Mouse (Mus musculus) brain, adult 2 months (tissue): Measurements from ENCODE around the gene Il17d.

Experiments used
- DNase-seq: peaks from one replicate; pipeline ENCODE4 v3.0.0; 2011; ENCODE audit warnings: low read depth, low spot score

Gene Il17d

DNA sequence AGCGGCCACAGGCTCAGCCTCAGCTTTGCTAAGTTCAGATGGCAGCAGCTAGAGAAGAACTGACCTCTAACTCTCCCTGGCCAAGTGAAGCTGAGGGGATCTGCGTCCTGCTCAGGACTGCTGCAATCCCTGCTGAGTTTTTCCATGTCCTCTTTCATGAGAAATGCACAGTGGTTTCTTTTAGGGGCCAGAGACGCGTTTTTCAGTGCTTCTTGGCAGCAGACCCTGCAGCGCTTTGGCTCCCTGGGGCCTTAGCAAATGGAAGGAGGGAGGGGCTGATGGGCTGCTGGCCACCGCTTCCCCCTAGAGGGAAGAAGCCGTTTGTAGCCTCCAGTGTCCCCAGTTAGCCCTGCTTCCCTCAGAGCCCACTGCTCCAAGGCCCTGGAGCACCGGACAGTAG, 10.4 kb downstream of the Il17d start:
- peak; percentile 60 for DNase-seq

DNA sequence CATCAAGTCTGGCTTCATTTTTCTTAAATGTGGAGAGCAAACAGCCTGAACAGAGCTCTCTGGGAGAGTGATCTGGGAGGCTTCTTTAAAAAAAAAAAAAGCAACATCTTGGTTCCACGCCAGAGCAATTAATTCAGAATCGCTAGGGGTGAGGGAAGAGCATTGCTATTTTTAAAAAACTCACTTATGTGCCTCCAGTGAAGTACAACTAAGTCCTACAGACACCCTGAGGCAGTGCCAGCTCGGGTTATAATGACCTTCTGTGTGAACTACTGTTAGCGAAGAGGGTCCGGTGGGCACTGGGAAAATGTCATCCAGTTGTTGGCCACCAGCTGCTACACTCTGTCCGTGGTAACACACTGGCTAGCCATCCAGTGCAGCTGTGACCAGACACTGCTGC, 11.1 kb downstream of the Il17d start:
- DNase-seq: peak; percentile 77

DNA sequence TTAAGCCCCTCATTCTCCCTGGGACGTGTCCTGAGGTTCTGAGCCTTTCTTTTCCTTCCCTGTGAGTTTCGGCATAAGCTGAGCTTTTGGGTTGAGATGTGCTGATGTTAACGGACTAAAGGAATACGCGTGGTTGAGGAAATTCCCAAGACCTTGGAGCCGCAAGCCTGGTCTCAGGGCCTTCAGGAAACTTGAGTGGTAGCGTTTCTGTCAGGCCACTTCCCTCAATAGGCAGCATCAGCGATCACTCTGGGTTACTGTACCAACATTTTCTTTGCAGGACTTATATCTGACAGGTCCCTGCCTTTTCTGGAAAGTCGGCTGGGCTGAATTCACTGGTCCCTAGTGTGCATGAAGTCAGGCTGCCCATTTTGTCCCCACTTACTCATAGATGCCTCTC, 12.2 kb downstream of the Il17d start:
- DNase-seq: no peak

DNA sequence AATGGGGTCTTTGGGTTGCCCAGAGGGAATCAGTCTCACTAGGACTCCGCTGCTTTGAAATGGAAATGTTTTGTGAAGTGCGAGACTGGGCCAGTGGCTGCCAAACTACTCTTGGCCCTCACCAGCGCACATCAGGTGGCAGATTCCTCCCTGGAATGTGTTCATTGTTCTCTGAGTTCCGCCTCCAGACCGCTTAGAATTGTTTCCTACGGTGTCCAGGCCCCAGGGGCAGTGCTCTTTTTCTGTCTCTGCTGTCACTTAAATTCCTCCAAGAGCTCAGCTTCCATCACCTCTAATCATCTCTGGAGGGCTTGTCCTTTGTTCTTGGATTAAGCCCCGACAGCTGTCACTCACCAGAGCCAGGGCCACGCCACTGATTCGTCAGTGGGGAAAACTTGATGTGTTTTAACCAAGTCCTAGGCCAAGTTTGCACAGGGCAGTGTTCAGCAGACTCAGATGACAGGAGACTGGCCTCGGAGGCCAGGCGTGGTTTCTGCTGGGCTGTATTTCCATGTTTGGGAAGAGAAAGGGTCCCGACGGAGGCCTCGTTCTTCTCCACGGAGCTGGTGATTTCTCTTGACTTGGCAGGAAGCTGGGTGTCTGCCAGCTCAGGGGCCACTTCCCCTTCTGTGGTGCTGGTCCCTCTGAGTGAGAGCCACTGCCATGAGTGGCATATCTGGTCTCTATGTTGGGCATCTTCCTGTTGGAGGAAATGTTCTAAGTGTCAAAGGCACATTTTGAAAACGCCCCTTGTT, 12.9 kb downstream of the Il17d start:
- DNase-seq: peak; percentile 53

DNA sequence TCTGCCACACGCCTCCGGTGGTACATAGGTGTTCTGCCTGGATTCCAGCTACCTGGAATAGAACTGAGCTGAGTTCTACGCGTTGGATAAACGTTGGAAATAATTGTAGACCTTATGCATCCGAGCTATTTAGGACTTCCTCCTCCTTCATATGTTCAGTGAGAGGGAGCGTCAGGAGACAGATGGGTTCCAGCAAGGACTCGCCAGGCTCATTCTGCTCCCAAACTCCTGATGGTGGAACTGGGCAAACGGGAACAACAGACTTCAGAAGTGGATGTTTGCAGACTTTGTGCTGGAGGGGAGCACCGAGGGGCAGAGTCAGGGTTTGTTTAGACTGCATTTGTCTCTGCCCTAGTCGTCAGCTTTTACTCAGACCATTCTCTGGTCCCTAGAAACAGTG, 16.1 kb downstream of the Il17d start:
- peak; percentile 84 for DNase-seq

DNA sequence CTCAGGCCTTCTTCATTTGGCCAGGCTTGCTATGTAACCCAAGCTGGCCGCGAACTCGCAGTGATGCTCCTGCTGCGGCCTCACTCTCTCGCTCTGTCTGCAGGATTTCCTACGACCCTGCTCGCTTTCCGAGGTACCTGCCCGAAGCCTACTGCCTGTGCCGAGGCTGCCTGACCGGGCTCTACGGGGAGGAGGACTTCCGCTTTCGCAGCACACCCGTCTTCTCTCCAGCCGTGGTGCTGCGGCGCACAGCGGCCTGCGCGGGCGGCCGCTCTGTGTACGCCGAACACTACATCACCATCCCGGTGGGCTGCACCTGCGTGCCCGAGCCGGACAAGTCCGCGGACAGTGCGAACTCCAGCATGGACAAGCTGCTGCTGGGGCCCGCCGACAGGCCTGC, 17.7 kb downstream of the Il17d start:
- DNase-seq: no peak

DNA sequence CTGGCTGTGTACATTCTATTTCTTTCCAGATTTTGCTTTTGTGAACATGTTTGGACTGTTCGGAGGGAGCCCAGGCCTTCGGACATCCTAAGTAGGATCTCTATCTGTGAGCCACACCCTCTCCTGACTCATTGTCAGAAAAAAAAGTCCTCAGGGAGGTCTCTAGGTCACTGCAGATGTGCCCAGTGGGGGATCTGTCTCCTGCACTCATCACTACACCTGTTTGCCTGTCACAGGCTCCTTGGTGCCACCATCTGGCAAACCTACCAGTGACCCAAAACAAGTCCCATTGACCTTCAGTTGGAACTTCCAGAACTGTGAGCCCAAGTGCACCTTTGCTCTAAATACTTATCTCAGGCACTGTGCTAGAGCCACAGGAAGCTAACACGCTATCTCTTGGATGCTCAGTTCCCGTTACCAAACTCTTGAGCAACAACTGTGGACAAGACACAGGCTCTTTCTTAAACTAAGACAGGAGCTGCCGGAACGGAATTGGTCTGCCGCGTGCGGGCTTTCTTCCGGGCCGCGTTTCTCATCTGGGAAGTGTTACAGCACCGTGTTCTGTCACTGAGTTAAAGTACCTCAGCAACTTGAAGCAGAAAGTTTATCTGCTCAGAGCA, 19.0 kb downstream of the Il17d start:
- no peak for DNase-seq

DNA sequence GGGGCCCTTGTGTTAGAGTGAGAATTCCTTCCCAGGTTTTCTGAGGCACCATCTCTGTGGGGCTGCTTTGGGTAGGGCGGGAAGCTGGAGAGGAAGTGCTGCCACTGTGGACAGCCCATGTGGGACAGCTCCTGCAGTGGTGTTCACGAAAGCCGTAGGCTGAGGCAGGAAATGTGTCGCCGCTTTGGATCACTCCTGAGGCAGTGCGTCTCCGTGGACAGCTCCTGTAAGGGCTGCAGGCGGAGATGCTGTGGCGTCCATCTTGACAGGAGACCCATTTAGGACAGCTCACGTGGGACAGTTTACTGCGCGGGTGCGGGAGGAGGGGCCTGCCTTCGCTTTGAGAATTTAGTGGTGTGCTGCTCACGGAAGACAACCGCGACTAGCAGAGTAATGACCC, 20.9 kb downstream of the Il17d start:
- no peak for DNase-seq

DNA sequence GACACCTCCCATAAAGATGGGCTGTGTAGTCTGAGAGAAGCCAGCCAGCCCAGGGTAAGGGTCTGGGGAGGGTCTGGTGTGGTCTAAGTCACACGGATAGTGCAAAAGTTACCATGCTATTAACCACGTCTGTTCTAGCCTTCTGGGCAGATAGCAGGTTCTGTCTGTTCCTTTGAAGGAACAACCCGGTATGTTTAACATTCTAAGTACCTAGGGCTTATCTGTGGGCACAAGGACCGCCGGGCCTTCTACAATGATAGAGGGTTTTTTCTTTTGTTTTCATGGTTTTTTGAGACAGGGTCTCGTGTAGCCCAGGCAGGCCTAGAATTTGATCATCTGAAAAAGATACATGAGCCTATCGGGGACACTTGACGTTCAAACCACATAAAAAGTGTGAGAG, 21.6 kb downstream of the Il17d start:
- DNase-seq: no peak

DNA sequence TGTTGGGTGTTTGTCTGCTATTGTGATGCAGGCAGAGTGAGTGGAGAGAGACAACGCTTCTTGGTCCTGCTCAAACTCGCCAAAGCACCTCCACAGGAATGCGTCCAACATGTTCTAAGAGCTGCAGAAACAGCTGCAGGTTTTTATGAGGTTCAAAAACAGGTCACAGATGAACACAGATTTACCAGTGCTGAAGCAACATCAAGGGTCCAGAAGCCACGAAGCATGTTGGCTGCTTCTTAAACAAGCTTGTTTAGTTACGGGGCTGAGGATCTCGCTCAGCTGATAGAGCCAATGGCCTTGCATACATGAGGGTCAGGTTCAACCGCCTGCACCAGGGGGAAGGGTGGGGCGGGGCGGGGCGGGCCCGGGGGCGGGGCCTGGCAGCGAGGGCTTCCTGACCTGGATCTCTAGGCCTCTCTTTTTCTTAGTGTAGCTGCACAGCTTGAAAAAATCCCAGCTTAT, 22.0 kb downstream of the Il17d start:
- no peak for DNase-seq

DNA sequence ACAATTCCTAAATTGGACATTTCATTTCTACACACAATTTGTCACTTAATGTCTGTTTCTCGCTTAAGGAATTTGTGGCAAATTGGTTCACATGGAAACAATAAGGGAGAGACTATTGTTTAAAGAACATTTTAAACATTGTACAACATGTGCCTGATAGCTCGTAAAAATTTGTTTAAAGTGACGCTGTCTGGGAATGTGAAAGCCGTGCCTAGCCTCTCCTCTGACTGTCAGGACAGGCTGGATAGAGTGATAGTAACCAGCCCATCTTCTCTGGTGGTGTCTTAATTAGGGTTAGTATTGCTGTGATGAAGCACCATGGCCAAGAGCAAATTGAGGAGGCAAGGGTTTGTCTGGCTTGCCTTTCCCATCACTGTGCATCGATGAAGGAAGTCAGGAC, 22.5 kb downstream of the Il17d start:
- DNase-seq: no peak

DNA sequence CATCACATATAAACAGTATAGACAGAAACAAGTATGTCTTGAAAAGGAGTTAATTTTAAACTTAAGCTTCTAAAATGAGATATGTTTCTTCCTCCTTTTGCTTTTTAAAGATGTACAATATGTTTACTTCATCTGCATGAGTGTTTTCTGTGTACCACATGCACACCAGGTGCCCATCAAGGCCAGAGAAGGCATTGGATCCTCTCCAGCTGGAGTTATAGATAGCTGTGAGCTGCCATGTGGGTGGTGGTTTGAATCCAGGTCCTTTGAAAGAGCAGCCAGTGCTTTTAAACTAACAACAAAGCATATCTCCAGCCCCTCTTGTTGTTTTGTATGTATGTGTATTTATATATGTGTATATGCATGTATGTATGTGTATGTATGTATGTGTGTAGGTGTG, 28.4 kb downstream of the Il17d start:
- peak; percentile 54 for DNase-seq

DNA sequence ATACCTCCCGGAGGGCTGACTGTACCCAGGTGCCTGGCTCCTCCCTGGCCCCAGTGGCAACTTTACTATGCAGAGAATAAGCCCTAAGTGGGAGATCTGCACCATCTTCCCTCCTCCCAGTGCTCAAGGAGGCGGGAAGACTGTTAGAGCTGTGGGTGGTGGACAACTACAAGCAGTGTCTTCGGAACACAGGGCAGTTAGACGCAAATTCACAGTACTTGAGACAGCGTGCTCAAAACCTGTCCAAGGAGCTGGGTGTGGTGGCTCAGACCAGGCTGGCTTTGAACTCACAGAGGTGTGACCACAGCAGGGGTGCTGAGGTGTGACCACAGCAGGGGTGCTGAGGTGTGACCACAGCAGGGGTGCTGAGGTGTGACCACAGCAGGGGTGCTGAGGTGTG, 29.9 kb downstream of the Il17d start:
- no peak for DNase-seq

DNA sequence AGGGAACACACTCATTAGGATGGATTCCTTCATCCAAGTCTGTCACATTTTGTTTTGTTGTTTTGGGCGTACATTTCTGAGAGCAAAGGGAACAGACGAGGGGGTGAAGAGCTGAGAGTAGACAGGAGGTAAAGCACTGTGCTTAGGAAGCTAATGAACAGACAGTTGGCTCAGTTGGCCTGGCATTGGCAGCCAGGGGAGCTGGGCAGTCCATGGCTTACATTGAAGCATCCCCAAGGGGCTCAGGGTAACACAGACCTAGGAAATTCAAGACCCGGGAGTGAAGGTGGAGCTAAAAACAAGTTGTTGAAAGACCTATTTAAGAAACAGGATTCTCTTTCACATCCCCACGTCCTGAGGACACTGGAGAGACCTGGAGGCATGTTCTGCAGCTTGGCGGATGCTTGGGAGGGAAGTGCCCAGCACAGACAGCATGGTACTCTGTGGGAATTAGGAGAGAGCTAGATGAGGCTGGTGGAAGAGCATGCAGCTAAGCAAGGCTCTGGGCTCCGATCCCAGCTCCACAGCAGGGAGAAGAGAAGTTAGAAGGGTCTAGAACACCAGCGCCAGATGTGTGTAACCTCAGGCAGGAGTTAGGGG, 31.0 kb downstream of the Il17d start:
- peak; percentile 34 for DNase-seq

DNA sequence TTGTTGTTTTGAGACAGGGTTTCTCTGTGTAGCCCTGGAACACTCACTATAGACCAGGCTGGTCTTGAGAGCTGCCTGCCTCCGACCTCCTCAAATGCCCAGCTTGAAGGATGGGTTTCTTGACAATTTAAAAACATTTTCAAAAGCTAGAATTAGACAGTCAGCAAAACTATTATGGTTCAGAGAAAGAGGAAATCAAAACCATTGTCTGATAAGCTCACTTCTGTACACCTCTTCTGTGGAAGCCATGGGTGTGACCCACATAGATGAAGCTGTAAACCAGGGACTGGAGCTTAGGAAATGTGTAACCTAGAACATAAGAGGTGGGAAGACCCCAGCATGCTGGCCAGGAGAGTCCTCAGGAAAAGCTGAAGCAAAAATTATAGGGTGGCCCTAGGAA, 32.3 kb downstream of the Il17d start:
- DNase-seq: no peak

DNA sequence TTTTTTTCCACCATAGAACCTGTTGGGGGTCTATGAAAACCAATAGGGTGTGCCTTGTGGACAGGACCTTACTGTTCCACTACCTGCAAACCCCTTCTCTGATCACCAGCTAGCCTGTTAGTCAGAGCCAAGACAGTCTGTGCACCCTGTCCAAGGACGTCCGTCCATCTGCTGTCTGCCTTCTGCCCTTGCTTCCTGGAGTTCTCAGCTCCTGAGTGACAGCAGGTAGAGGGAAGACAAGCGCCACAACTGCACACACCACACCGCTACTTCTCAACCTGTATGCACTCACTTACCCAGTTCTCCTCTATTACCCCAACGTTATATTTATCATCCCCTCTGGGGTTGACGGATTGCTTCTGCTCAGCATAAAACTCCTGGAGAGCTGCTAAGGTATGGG, 41.0 kb downstream of the Il17d start:
- peak; percentile 36 for DNase-seq

DNA sequence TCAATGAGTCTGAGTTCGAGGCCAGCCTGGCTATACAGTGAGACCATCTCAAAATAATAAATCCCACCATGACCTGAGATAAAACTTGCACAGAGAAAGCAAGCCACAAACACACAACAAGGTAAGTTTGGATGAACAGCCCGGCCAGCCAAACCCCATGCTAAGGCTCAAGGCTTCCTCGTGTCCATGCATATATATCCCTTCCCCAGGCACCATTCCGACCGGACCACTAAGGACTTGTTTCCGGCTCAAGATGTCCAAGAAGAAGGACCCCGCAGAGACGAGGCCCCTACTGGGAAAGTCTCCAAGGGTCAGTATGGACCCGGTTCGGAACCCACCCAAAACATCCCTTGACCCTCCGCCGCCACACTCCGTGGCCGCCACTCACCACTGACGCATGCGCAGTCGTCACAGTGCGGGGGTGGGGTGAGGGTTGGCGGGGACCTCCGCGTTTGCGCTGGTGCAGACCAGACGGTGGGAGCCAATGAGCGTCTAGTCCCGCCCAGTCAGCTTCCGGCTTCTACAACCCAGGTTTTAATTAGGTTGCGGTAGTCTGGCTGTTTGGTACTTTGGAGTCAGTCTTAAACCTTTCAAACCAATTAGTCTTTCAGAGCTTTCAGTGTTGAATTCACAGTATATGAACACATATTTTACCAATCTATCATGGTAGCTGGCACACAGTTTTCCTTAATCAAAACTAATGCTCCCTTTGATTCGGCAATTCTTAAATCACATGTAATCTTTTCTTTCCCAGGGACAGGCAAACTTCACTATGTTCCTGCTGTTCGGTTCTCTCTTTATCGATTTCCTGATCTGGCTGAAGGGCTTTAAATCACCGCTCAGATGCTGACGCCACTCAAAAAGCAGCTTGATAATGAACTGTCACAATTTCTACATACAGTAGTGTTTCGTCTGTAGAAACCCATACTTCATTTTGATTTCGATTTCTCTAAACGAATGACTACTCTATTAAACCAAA, 46.9 kb downstream of the Il17d start, which contains the start of gene Eef1akmt1:
Gene Eef1akmt1 (minus strand): TSS at position 458 of the 979 bp plus-strand sequence.
- DNase-seq: peak; percentile 98

DNA sequence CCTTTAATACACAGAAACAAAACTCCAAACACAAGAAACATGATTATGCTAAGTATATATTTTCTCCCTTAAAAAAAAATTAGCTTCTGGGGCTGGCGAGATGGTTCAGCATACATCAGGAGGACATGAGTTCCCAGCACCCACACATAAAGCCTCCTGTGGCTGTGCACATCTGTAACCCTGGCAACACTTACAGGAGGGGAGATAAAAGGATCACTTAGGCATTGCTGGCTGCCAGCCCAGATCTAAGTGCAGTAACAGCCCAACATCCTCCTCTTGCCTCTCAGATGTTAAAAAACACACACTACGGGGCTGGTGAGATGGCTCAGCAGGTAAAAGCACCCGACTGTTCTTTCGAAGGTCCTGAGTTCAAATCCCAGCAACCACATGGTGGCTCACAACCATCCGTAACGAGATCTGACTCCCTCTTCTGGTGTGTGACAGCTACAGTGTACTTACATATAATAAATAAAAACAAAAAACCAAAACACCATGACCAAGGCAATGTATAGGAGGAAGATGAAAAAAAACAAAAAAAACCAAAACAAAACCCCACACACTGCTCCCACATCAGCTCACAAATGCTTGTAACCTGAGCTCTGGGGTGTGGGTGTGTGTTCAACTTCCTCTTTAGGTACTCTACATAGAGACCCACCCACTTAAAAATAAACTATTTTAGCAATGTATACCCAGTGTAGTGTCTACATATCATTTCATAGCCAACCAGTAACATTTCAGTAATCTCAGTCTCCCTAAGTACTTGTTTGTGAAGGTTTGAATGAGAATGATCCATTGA, 50.4 kb downstream of the Il17d start:
- DNase-seq: peak; percentile 15

DNA sequence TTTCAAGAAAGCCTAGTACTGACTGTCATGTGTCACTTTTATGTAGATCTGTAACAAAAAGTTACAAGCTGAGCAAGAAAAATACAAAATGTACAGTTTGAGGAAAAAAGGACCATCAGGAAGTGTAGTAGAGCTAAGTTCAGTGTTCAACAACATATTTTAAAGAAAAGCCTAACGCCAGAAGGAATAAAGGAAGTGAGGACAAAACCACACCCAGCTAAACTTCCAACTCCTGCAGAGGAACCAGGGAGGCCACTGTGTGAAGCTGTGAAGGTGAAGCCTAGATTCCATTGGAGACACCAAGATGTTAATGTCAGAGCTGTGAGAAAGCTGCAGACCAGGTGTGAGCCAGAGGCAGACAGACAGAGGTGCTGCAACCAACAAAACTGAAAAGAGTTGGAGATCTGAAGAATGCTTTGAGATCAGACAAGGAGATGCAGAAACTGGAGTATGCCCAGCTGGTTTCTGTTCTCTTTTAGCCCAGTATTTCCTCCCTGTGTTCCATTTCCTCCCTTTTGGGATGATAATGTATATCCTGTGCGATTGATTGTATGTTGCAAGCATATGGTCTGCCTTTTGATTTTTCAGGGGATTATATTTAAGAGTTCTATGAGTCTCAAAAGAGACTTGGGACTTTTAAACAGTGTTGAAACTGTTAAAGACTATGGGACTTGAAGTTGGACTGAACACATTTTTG, 51.9 kb downstream of the Il17d start:
- no peak for DNase-seq

DNA sequence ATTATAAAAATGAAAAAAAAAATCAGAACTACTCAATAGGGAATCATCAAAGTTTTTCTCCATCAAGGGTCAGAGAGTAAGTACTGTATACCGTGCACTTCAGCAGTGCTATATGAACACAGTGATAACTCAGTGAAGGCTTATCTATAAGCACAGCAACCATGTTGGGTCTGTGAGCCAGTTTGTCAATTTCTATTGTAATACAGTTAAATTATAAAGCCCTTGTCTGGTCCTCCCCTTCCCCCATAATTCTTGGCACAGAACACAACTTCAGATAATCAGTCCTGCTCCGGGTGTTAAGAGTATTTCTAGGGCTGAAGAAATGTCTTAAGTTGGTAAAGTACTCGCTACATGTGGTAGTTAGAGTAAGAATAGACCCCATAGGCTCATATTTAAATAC, 67.3 kb downstream of the Il17d start:
- DNase-seq: no peak
